Mouse (Mus musculus): ENCODE data around the gene Kpna1.
"Not testable (repeated sequence)": the region's sequence is repeated elsewhere in the genome, so short reads cannot be mapped to it uniquely, and the experiment has no call there.

The Kpna1 gene

DNA sequence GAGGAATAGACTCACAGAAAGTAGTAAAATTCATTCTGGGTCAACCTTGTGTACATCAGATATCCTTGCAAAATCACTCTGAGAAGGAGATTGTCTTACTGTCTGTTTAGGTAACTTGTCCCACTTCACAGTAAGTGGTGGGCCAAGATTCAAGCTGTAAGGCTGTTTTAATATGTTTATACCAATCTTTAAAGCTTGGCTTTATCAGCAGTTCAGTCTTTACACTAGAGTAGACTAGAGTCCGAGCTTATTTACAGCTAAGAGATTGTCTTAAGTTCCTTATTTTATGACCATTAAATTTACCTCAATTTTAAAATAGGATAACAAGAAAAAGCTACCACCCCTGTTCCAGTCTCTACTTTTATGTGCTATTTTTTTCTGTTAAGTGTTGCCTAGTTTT lies 9.4 kb downstream of the Kpna1 start:
- no peak for DNase-seq (ENCODE audit: low read depth, low spot score)

DNA sequence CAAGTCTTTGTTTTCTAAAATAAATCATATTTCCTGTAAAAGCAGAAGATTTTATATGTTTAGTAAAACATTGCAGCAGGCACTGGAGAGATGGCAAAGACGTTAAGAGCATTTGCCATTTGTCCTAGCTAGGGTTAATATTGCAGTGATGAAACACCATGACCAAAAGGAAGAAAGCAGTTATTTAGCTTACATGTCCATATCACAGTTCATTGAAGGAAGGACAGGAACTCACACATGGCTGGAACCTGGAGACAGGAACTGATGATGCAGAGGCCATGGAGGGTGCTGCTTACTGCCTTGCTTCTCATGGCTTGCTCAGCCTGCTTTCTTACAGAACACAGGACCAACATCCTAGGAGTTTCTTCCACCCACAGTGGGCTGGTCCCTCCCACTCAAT lies 13.8 kb downstream of the Kpna1 start:
- DNase-seq (ENCODE audit: low read depth, low spot score), result no peak

DNA sequence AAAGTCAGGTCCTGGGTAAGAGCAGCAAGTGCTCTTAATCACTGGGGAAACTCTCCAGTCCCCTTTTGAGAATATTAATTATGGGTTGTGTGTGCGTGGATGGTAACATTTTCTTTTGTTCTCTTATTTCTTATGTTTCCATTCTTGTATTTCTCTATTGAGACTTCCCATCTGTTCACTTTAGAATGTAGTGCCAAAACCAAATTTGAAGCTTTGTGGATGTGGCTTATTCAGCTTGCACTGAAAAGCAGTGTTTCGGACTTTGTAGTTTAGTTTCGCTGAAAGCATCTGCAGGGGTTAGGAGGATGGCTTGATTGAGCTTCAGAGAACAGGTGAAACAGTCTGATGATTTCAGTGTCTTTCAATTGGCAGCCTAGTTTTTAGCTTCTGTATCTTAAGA lies 14.8 kb downstream of the Kpna1 start:
- DNase-seq (ENCODE audit: low read depth, low spot score), result no peak

DNA sequence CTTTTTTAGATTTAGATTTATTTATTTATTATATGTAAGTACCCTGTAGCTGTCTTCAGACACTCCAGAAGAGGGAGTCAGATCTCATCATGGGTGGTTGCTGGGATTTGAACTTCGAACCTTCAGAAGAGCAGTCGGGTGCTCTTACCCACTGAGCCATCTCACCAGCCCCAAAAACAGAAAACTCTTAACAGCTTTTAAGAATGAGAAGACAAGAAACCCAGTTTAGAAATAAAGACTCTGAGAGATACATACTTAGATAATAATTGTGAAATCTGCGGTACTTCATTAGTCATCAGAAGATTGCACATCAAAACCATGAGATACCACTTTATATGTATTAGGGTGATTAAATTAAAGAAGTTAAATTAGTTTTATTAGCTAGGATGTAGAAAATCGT lies 20.3 kb downstream of the Kpna1 start:
- DNase-seq (ENCODE audit: low read depth, low spot score), result not testable (repeated sequence)

DNA sequence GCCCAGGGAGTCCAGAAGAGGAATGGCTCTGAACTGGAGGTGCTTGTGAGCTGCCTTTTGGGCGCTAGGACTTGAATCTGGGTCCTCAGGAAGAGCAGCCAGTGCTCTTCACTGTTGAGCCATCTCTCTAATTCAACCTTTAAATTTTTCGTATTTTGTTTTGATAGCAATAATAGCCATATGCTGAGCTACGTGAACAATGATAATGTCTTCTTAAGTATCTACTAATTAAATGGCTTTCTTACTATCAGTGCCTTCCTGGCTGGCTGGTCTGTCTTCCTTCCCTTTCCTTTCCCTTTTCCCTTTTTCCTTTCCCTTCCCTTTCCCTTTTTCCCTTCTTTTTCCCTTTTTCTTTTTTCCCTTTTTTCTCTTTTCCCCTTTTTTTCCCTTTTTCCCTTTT lies 29.8 kb downstream of the Kpna1 start:
- no peak for DNase-seq (ENCODE audit: low read depth, low spot score)

DNA sequence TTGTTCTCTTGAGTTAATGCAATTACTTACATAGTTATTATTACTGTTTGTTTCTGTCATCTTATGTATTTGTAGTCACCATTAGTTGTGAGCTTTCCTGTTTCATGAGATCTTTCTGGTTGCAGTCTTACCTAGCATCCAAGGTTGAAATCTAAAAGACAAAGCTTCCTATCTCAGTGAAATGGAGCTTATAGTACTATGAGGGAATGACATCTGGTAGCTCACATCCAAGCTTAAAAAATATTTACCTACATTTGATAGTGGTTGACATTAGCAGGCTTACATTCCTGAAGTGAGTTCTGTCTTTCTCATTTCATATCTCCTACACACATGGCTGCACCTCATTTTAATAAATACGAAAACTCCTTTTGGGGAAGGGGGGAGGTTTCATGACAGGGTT lies 37.8 kb downstream of the Kpna1 start:
- DNase-seq (ENCODE audit: low read depth, low spot score), result no peak

DNA sequence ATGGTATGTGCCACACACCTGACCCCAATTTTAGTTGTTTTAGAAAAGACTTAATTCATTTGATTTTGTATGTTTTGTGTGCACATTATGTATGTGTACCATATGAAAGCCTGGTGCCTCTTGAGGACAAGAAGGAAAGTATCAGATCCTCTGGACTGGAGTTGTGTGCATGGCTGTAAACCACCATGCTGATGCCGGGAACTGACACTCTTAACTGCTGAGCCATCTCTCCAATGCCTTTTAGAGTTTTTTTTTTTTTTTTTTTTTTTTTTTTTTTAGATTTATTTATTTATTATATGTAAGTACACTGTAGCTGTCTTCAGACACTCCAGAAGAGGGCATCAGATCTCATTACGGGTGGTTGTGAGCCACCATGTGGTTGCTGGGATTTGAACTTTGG lies 49.6 kb downstream of the Kpna1 start:
- DNase-seq (ENCODE audit: low read depth, low spot score), result not testable (repeated sequence)

DNA sequence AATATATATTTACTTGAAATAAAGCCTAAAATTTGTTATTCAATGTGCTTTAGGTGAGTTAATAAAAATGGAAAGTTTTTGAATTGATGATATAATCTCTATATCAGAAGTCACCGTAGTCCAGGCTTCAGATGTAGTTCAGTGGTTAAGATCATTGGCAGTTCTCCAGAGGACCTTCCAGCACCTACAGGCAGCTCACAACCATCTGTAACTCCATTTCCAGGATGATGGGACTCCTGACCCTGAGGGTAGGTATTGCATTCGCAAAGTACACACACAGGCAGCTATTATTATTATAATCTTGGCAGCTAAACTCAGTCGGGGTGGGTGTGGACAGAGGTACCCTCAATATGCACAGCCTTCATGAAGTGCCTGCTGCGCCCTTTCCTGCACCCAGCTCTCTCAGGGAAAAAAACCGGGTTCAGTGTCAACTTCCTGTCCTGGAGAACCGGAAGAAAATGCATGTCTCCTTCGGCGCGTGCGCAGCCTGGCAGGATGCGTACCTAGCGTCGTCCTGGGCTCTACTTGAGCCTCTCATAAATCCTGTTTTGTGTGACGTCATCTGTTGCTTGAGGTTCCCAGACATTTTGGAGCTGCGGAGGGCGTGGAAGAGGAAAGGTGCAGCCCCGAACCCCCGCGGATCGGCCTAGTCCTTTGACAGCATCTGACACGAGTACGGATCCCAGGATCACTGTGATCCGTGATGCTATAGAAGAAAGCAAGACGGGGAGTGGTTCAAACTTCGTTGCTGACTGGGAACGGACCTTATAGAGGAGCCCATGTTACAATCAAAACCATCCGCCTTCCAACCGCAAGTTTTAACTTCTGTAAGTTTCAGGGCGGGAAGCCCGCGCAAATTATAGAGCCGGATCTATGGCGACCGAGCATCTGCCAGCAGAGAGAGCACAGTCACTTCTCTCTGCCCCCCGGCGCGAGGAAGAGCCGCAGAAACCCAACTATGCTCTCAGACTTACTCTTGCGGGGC lies 62.4 kb downstream of the Kpna1 start, which contains the start of gene Wdr5b:
Gene Wdr5b, plus strand, starts transcription at position 551 of the 985 bp plus-strand sequence.
- peak; percentile 97 for DNase-seq (ENCODE audit: low read depth, low spot score)

DNA sequence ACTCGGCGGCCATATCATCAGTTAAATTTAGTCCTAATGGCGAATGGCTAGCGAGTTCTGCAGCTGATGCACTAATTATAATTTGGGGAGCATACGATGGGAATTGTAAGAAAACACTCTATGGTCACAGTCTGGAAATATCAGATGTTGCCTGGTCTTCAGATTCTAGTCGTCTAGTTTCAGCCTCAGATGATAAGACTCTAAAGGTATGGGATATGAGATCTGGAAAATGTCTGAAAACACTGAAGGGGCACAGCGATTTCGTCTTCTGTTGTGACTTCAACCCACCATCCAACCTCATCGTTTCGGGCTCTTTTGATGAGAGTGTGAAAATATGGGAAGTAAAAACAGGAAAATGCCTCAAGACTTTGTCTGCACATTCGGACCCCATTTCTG lies 63.1 kb downstream of the Kpna1 start:
- DNase-seq (ENCODE audit: low read depth, low spot score), result no peak

DNA sequence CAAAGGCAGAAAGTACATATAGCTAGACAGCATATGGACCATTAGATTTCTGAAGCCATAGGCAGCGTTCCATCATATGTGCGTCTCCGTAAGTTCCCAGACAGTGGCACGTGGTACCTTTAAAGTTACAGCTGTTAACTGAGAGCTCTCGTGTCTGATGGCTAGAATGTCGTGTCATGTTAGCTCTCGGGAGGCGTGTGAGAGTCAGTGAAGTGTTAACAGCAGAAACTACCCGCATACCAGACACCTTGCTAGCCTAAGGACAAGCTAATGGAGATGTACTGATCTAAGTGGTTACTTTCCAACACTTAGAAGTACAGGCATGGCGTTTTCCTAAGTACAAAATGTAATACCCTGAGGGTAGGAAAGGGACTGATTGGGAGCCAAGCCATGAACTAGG lies 64.5 kb downstream of the Kpna1 start:
- DNase-seq (ENCODE audit: low read depth, low spot score), result peak; percentile 32

DNA sequence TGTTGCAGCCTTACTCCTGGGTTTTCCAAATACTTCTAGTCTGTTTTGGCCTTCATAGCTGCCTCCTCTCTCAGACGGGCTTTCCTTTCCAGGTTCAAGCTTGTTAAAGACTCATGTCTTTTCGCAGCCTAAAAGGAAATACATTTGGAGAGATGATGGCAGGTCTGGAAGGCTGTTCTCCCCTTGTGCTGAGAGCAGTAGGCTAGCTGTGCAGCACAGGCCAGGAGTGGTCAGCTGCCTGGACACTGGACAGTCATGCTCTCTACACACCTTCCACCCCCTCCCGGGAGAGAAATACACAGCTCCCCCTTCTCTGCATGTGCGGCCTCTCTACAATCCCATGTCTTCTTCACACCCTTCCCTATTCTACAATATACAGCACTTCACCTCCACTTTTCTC lies 65.4 kb downstream of the Kpna1 start:
- DNase-seq (ENCODE audit: low read depth, low spot score), result no peak

DNA sequence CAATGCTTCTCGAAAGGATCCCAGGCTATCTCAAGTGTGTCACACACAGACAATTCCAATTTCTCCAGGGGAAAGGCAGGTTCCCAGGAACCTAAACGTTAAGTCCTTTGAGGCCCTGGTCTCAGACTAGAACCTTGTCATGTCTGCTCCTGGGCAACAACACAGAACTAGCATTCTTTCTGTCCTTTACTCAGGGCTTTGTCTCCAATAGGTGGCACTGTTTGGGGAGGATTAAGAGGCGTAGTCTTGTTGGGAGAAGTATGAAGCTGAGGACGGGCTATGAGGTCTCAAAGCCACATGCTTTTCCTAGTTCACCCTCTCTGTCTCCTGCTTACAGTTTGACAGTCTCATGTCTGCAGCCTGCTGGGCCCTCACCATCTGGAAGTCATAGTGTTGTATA lies 69.0 kb downstream of the Kpna1 start:
- DNase-seq (ENCODE audit: low read depth, low spot score), result no peak

DNA sequence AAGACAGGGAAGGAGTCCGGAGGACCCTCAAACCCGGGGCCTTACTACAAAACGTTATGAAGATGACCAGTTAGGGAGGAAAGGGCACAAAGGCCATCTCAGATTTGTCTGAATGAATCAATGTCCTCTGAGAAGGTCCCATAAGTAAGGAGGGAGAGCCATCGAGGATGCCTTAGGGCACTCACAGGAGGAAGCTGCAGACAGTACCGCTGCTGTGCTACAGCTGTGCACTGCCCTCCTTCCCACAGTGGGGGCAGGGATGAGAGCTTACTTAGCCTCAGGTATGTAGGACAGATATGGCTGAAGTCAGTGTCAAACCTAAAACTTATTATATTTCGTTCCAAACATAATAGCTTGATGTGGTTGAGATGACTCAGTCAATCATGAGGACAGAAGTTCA lies 72.9 kb downstream of the Kpna1 start:
- DNase-seq (ENCODE audit: low read depth, low spot score), result no peak

DNA sequence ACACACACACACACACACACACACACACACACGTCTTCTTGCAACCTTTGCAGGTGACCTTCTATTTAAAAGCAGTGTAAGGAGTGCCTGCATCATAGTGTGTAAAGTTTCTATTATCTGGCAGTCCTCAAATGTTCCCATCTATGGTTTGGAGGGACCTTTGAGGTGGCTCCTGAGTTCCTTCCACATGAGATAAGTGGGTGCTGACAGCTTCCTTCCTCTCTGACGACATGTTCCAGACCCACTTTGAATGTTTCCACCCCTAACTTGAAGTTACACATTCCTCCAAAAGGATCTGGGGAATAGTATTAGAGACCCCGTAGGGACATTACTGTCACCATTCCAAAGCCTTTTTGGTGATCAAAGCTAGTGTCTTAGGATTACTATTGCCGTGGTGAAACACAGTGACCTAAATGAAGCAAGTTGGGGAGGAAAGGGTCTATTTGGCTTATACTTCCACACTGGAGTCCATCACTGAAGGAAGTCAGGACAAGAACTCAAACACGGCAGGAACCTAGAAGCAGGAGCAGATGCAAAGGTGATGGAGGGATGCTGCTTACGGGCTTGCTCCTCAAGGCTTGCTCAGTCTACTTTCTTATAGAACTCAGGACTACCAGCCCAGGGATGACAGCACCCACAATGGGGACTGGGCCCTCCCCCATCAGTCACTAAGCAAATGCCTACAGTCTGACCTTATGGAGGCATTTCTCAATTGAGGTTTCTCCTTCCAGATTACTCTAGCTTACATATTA lies 75.2 kb downstream of the Kpna1 start:
- no peak for DNase-seq (ENCODE audit: low read depth, low spot score)

DNA sequence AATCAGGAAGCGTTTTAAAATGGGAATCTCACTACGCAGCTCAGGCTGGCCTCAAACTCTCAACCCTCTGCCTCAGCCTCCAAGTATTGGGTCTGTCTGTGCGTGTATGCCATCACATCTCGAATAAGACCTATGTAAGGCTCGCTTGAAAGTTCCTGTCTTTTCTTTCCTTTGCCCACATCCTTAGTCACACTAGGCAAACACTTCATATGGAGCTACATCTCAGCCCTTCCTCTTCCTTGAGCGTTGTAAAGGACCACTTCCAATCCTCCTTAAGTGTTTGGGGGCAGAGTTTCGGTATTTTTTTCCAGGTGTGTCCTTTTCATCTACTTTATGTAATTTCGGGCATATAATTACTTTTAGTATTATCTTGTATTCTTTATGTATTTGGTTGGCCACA lies 76.4 kb downstream of the Kpna1 start:
- DNase-seq (ENCODE audit: low read depth, low spot score), result no peak

DNA sequence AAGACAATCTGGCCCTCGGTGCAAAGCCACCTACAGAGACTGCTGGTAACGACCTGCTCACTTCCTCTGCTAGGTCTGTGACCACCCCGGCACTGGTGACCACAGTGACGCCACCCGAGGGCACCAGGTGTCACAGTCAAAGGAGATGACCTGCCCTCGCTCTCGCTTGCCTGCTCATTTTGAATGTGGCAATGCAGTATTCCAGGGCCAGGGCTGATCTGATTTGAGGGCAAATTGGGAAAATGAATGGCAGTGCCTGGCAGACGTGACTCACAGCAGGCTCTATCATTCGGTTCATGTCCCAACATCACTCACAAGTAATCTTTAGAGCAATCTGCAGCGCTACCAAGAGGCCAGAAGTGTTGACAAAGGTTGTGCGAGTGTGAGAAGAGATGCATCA lies 77.9 kb downstream of the Kpna1 start:
- no peak for DNase-seq (ENCODE audit: low read depth, low spot score)

DNA sequence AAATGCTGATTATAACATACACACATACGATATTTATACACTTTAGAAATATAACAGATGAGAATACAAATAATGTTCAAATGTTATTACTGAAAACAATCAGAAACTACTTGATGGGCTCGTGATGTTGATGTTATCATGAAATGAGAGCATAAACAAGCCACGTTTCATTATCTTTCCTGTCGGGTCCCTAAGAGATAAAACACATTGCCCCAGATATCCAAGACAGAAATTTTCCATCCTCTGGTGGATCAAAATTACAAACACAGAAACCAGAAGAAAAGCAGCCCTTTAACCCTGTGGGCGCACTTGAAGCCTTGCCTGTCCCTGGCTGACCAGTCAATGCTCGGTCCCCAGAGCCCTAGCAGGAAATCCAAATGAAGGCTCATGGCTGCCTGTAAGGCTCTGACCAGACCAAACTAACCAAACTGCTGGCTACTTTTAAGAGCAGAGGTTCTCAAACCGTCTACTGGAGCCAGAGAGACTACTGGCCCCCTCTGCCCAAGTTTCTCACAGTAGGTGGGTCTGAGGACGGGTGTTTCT lies 79.5 kb downstream of the Kpna1 start:
- no peak for DNase-seq (ENCODE audit: low read depth, low spot score)

DNA sequence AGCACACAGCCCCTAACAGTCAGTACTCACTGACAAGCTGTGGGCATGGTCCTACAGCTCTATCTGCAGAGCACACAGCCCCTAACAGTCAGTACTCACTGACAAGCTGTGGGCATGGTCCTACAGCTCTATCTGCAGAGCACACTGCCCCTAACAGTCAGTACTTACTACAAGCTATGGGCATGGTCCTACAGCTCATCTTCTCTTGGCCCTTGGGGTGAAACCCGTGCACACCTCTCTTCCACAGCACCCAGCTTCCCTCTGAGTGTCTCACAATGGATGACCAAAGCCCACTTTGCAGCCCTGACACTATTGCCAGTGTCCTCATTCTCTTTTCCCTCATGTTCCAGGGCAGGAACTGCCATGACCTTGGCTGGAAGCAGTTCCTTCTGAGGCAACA lies 84.0 kb downstream of the Kpna1 start:
- not testable (repeated sequence) for DNase-seq (ENCODE audit: low read depth, low spot score)

DNA sequence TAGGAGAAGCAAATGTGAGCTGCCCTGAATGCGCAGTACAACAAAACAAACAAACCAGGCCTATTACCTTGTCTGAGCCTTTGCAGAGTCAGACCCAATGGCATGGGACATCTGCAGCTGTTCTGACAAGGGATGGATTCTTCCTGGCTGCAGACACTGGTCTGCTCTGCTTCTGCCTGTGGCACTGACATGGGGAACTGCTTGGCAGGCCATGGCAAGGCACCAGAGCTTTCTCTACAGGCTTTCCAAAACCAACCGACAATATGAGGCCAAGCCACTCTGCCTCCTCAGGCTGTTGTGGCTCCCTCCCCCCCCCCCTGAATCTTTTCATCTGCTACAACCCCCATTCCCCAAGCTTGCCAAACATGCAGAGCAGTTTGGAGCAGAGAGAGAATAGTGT lies 84.8 kb downstream of the Kpna1 start:
- no peak for DNase-seq (ENCODE audit: low read depth, low spot score)

DNA sequence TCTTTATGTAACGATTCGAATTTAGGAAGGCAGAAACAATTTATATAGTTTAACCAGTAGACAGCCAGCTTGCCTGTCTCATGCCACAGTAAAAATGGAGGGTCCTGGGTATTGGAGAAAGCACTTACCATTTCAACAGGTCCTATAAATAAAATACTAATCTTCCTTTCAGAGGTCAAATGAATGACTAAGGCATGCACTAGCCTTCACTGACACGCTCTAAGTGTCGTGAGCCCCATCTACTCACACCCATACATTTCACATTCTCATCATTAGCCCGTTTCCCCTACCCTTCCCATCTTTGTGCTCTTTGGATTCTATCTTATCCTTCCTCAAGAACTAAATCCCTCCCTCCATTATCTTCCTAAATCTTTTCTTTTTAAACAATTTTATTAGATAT lies 86.4 kb downstream of the Kpna1 start:
- no peak for DNase-seq (ENCODE audit: low read depth, low spot score)

DNA sequence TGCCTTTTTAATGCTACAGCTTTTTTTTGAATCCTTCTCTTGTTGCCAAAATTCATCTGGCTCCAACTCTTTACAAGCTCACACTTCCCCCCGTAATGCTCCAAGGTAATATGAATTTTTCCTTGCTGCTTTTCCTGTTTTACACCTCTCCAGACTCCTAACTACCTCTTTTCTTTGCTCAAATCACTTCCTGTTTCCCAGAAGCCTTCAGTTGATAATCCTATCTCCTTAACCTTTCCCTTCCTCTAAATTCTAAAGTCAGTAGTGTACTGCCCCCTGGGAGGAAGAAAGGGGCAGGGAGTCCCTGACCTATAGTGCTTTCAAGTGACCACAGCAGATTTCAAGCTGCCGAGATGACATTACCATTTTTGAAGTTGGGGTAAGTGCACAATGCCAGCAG lies 89.1 kb downstream of the Kpna1 start:
- DNase-seq (ENCODE audit: low read depth, low spot score), result no peak

DNA sequence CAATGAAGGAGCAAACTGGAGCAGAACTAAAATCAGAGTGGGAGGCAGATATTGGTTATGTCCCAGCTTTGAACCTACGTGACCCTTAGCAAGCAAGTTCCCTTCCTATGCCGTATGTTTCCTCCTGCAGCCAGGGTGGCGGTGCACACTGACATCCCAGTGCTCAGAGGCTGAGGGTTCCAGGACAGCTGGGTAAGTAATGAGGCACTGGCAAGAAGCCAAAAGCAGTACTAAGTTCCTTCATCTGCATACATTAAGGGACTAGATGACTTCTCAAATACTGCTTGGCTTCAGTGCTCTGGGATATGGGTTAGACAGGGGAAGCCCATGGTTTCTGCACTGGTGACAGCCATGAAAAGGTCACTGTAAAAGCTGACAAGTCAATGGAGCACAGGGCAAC lies 89.8 kb downstream of the Kpna1 start:
- no peak for DNase-seq (ENCODE audit: low read depth, low spot score)
